ENCODE assay signal across 8 mouse cellular contexts in the genomic region with DNA sequence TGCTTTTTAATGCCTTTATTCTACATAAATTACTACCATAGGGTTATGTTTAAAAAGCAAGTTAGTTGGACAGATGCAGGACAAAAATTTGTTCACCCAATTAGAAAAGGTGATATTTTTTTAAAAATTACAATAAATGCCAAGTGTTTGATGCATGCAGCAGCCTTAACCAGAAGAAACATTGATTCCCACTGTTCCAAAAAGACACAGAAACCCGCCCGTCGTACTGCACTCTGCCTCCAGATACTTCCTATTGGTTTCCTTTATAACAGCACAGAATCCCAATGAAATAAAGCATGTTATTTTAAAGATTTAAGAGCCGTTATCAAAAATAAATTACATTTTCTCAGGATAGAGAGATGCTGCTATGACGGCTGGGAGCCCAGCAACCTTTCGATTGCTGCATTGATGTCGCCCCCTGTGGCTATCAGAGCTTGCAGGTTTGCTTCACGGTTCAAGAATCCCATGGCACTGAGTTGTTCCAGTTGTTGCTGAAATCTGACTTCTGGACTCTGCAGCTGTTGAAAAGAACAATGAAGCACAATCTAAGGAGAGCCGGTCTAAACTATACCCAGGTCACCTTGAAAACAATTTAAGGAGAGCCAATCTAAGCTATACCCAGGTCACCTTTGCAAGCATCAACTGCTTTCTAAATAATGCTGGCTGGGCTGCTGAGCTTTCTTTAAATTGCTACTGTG. TPM values are rescaled to one million over a fixed set of nuclear protein-coding genes. Genes with fewer than 3 reads are reported as not detected.
DNase-seq lines count a peak whose midpoint lies in the region; ATAC-seq lines count a peak whose summit lies in the region.

No protein-coding gene starts in this region.

- no peak for ATAC-seq in cerebellum, adult (ENCODE audit: insufficient number of reproducible peaks, low FRiP score, low TSS enrichment)
- ATAC-seq in CD4-positive, CD25-positive, alpha-beta regulatory T cell, adult 4 months = no peak

- DNase-seq in cerebellum, adult 11 months = peak; percentile 98
- DNase-seq in adrenal gland, postnatal 10 days = peak; percentile 99
- DNase-seq in gastrocnemius, postnatal 10 days = peak; percentile 100
- peak; percentile 100 for DNase-seq in layer of hippocampus, adult 9-10 months (ENCODE audit: low spot score)
- peak; percentile 100 for DNase-seq in ovary, postnatal 10 days (ENCODE audit: low spot score)
- DNase-seq in urinary bladder, postnatal 10 days (ENCODE audit: low spot score) = peak; percentile 100

RNA-seq across cellular contexts. Expression of gene Idnk, which starts 20.2 kb away (rescaled TPM):
- total RNA-seq in adrenal gland, postnatal 10 days (2021) = 10 to 100 TPM; 43.8 to 48.6 TPM
- 1 to 10 TPM; 9.6 to 9.7 TPM for total RNA-seq in gastrocnemius, postnatal 10 days (2021)
- polyA plus RNA-seq in CD4-positive, CD25-positive, alpha-beta regulatory T cell, adult 4 months (2017; shearing (Covaris generic)) = 100 to 1,000 TPM; 260 to 314 TPM

RNA-seq across cellular contexts. Expression of gene Ubqln1, which starts 37.8 kb away (rescaled TPM):
- total RNA-seq in adrenal gland, postnatal 10 days (2021) = 10 to 100 TPM; 89.6 to 93.1 TPM
- 10 to 100 TPM; 48.8 to 53.6 TPM for total RNA-seq in gastrocnemius, postnatal 10 days (2021)
- polyA plus RNA-seq in CD4-positive, CD25-positive, alpha-beta regulatory T cell, adult 4 months (2017; shearing (Covaris generic)) = 10 to 100 TPM; 14.2 to 21.1 TPM

RNA-seq across cellular contexts. Expression of gene Hnrnpa0, which starts 49.3 kb away (rescaled TPM):
- 100 to 1,000 TPM; 139 to 143 TPM for total RNA-seq in adrenal gland, postnatal 10 days (2021)
- 10 to 100 TPM; 90.3 to 91.7 TPM for total RNA-seq in gastrocnemius, postnatal 10 days (2021)
- polyA plus RNA-seq in CD4-positive, CD25-positive, alpha-beta regulatory T cell, adult 4 months (2017; shearing (Covaris generic)) = 10 to 100 TPM; 17.1 to 27.4 TPM

Comparison
In these comparisons a context has a peak if more than half of its experiments do, and no peak if none do; other contexts are left out.
1. RNA of gene Idnk, which starts 20.2 kb away (total RNA-seq): 43.8 to 48.6 TPM in adrenal gland, postnatal 10 days; 9.6 to 9.7 TPM in gastrocnemius, postnatal 10 days; every median in the first group is over 4 times any median in the second.
2. Peak in every context shown above with its lines, with median percentiles within 50 percentile points of each other: DNase-seq.